Mouse (Mus musculus) gastrocnemius, postnatal 14 days (tissue): ENCODE results near the gene Grb7. TPM values are rescaled to one million over a fixed set of nuclear protein-coding genes. Genes with fewer than 3 reads are reported as not detected.

Experiments
- DNase-seq: peaks from one replicate; pipeline ENCODE4 v3.0.0; 2021; ENCODE audit warnings: mixed read lengths
- intact Hi-C: fragments of 180-260 bp; cut with DNase I; formaldehyde crosslinking; loops from one replicate; pipeline ENCODE4 v1.15.1; 2025; ENCODE audit warnings: low total_unique reads
- long read RNA-seq, 2 experiments: library from polyadenylated mRNA; stranded (forward); transcript quantifications; one replicate each; pipeline ENCODE4 v2.0.0; 2021
- total RNA-seq, 2 experiments: library from RNA; stranded (reverse); gene quantifications; 2 replicates each; pipeline ENCODE4 v1.2.3; 2021

The Grb7 gene
- total RNA-seq = not detected
- long read RNA-seq, experiment 1 = 0 reads
- long read RNA-seq, experiment 2 = 0 reads

DNA sequence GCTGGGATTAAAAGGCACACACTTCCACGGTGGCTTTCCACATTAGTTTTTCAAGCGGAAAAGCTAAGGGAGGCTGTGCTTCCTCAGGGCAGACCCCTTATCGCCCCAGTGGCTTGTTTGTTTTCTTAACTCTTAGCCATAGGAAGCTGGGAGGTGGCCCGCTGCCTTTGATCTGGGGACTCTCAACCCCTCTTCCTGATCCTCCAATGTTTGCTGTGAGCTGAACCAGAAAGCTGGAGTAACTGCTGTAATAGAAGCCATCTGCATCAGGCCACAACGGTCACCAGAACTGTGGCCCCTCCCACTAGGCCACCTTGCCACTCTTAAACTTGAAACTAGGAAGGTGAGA, at the start of gene Grb7:
Gene Grb7 (plus strand): TSS at position 182 of the 349 bp plus-strand sequence.
- DNase-seq = no peak
- intact Hi-C loops = no loop called here

DNA sequence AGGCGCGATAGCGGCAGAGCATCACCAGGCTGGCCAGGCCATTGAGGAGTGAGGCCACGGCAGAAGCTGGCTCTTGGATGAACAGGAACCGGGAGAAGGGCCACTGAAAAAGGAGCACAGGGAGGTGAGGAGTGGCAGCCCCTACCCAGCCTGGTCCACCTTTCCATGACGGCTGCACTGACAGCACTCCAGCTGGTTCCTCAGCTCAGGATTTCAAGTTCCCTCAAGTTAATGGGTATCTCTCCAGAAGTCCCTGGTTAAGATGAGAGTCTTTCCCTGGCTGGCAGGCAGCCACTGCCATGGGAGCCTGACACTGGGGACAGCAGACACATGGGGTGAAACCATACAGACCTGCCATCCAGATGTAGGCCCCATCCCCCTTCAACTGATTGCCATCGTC, 48.2 kb upstream of the Grb7 start:
- no peak for DNase-seq
- intact Hi-C loops = no loop called here

DNA sequence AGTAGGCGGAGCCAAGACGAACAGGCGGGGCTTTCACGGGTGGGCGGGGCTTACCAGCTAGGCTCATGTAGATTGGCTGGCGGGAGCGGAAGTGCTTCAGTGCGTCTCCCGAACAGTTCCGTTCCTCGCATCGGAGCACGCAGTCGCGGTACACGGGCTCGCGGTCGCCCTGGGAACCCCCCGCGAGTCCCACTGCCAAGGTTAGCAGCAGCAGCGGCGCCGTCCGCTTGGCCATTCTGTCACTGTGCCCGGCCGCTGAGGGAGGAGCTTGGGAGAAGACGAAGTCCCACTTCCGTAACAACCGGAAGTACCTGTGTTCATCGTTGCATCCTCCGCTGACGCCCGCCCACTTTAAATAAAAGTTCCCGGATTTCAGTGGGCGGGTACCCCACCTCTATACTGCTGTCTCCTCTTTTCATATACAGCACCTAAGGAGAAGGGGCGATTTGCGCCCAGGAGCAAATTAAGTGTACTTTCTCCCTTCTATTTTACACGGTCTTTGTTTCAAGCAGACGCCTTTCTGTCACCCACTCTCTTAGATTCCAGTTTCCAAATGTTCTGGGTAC, 46.0 kb upstream of the Grb7 start, which contains the start of gene Pgap3:
Gene Pgap3 (minus strand): TSS at position 330 of the 566 bp plus-strand sequence.
- intact Hi-C loops = no loop called here

DNA sequence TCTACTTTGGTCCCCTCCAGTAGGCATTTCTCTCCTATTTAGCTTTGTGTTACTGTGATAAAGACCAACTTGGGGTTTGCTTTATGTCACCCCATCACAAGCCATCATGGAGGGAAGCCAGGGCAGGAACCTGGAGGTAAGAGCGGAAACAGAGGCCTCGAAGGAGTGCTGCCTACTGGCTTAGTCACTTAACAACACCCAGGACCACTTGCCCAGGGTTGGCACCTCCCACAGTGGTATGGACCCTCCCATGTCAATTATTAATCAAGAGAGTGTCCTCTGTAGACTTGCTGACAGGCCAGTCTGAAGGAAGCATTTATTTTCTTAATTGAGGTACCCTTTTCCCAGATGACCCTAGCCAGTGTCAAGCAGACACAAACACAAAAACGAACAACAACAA, 45.4 kb upstream of the Grb7 start:
- intact Hi-C loops = no loop called here
- no peak for DNase-seq

More for the DNA sequence above, 46.0 kb upstream of the Grb7 start, which contains the start of gene Pgap3:
- peak; percentile 85 for DNase-seq

DNA sequence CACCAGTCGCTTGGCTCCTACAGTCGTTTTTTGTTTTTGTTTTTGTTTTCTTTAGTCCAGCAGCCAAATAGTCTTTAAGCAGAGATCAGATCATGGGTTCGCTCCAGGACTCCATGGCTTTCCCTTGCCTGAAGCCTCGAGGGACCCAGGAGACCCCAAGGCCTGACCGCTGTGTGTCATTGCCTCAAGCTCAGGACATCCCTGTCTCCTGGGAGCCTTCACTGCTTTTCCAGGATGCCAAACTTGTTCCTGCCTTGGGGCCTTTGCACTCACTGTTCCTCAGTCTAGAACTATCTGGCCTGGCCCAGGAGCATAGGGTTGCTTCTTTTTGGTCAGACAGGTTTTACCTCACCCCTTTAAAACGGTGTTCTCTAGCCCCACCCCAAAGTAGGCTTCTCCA, 39.6 kb upstream of the Grb7 start:
- no peak for DNase-seq
- intact Hi-C loops = no loop called here

DNA sequence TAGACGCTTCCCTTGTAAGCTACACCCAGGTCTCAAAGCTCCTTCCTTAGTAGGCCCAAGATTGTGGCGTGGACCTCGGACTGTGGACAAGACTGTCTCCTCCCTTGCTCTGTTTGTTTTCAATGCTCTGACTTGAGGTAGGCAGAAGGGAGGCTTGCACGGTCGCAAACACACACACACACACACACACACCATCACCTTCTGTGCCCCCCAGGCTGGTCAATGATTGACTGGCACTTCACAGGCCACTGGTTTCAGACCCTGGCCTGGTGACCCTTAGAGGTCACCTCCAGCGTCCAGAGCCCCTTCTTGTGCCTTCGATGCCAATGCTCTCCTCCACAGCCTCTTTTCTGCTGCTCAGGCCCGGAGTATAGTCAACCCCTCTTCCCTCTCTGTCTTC, 37.3 kb upstream of the Grb7 start:
- DNase-seq = no peak
- intact Hi-C loops = no loop called here

DNA sequence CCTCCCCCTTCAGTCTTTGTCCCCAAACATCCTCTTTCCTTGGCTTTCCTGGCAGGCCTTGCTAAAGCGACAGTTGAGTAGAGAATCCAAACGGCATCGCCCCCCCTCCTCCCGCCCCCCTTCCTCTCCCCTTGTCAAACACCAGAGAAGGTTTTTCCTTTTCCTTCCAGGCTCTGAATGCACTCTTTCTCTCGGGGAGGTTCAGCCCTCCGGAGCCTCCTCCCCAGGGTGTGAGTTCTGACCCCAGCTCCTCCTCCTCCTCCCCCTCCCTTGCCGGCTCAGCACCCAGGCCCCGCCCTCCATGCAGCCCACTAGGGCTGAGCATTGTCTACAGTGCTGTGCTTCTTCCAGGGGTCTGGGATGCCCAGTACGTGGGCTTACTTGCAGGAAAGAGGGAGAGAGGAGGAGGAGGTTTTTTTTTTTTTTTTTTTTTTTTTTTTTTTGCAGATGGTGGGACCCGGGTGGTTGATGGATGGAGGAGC, 36.8 kb upstream of the Grb7 start:
- intact Hi-C loops = no loop called here
- DNase-seq = no peak

DNA sequence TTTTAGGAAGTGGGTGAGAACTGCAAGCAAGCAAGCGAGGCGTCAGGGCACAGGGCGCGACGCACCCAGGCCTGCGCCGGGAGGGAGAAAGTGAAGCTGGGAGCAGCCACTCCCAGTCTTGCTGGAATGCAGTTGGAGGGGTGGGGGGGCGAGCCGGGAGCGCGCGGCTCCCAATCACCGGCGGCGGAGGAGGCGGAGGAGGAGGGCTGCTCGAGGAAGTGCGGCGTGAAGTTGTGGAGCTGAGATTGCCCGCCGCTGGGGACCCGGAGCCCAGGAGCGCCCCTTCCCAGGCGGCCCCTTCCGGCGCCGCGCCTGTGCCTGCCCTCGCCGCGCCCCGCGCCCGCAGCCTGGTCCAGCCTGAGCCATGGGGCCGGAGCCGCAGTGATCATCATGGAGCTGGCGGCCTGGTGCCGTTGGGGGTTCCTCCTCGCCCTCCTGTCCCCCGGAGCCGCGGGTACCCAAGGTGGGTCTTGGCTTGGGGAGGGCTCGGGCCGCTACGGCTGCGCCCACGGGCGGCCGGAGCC, 33.9 kb upstream of the Grb7 start, which contains the start of gene Erbb2:
Gene Erbb2 (plus strand): TSS at position 198 of the 524 bp plus-strand sequence.
- peak; percentile 78 for DNase-seq
- intact Hi-C loops = no loop called here

DNA sequence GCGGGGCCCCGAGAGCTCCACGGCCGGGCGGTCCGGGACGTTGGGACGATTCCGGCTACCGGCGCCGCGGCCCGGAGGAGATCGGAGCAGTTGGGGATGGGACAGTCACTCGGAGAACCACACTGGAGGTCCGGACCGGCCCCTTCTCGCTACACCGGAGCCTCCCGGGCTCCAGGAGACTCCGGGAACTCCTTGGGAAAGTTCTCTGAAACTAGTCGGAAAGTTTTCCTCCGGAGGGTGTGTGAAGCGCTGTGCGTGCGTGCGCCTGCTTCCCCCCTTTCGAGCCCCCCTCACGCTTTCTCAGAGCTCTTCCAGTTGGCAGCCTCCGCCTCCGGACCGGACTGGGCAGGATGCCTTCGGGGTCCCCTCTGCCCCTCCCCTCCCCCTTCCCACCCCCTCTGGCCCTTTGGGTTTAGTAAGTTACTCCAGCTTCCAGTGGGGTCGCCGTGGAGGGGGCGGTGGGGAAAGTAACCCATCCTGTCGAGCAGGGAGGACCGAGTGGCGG, 33.3 kb upstream of the Grb7 start:
- intact Hi-C loops = no loop called here
- no peak for DNase-seq

DNA sequence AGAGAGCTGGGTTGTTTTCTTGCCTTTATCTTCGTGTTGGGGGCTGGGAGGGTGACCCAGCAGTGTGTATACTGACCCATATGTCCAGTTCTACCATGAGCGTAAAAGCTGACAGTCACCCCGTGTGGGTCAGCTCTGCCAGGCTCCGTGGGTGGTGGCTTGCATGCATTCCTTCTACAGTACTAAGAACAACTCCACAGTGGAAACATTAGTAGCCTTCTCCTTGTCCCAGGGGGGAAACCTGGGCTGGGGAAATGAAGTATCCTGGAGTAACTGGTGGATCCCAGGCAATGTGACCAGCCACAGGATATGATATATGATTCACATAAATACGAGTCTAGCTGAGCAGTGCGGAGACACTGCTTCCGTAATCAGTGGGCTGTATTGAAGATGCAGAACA, 32.5 kb upstream of the Grb7 start:
- intact Hi-C loops = no loop called here

DNA sequence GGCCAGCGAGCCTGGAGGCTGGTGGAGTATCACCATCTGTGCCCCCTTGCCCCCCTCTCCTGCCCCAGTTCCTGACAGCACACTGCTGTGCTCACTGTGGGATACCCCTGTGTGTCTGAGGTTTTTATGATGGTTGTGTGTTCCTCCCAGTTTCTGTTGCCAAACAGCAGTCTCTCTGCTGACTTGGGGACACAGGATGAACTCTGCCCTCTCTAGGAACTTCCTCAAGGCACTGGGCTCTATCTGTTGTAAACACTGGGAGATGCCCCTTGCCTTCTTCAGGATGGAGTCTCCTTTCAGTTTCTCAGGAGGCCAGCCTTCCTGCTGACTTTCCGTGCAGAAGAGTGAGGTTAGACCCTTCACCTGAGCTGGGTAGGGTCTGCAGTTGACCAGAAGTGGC, 32.0 kb upstream of the Grb7 start:
- intact Hi-C loops = no loop called here

More for the DNA sequence above, 32.5 kb upstream of the Grb7 start:
- DNase-seq = no peak

DNA sequence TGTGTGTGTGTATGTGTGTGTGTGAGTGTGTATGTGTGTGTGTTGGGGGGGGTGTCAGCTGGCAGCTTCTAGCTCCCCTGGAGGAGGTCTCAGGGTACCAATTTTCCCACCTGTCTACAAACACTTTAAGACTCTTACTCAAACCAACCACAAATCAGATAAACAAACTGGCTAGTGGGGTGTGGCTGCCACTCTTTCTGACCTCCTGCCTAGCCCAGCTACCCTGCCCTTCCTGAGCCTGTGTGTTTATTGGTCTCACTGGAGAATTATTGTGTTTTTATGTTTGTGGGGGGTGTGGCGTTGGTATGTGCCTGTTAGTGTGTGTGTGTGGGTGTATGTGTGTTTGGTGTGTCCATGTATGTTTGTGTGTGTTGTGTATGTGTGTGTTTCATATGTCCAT, 29.1 kb upstream of the Grb7 start:
- no peak for DNase-seq
- intact Hi-C loops = no loop called here

More for the DNA sequence above, 32.0 kb upstream of the Grb7 start:
- DNase-seq = no peak

DNA sequence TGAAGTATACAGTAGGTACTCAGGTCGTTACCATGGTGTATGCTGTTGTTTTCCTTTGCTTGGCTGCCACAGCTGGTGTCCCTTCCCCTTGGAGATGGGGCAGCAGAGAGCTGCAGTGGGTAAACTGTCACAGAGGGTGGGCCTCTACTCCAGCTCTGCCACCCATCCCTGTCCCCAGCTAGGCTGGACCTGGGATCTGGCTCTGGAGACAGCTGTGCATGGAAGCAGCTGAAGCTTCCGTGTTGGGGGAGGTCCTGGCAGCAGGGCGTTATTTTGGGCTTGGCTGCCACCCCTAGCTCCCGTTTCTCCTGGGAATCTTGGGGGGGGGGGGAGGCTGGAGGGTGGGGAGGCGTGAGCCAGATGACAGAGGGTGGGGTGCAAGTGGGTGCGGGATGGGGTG, 27.9 kb upstream of the Grb7 start:
- no peak for DNase-seq
- intact Hi-C loops = no loop called here

DNA sequence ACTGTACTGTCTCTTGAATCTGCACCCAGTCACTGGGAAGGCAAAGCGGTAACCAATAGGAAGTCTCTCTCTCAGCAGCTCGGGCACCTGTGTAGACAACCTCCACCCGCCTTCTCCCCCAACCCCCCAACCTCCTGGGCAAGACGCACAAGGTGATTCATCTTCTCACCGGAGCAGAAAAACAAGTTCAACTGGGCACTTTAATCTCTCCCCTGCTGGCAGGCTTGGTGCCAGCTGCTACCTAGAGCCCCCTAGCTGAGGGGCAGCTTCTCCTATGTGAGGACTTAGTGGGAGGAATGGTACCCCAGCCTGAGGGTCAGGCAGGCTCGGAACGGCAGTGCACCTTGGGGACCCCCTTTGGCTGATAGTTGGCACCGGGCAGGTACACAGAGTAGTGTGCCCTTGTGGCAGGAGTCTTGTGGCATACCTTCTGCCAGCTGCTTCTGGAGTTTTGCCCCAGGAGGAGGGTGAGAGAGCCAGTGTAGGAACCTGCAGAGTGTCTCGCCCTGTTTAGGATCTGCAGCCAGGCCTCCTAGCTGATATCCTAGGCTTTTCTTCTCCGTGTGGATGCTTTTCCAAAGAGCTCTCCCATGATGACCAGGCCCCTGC, 27.2 kb upstream of the Grb7 start:
- intact Hi-C loops = no loop called here
- DNase-seq = no peak

DNA sequence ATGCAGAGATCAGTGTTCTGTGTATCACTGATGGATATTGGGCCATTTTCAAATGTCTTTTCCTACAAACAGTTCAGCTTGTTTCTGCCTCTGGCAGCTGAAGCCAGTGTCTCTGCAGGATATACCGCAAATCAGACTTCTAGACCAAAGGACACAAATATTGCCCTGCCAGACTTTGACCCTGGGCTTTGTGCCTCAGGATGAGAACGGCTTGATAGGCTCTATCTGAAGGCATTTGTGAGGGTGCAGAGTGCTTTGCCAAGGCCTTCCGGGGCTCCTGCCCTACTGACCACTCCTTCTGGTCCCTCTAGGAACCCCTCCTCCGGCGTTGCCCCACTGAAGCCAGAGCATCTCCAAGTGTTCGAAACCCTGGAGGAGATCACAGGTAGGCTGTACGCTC, 19.6 kb upstream of the Grb7 start:
- intact Hi-C loops = no loop called here
- no peak for DNase-seq

DNA sequence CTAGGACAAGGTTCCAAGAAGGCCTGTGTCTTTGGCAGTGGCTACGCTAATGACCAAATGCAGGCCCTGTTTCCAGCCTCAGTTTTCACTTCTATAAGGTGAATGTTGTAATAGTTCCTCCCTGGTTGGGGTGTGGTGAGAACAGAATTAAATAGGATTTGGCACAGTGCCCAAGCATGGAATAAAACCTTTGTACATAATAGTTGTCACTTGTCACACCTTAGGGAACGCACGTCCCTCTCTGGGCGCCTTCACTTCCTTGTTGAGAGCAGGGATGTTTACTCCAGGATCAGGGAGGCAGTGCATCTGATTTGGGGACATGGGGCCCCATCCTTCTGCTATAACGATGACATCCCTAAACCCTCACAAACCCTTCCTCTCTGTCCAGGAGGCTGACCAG, 17.8 kb upstream of the Grb7 start:
- intact Hi-C loops = no loop called here
- DNase-seq = no peak

DNA sequence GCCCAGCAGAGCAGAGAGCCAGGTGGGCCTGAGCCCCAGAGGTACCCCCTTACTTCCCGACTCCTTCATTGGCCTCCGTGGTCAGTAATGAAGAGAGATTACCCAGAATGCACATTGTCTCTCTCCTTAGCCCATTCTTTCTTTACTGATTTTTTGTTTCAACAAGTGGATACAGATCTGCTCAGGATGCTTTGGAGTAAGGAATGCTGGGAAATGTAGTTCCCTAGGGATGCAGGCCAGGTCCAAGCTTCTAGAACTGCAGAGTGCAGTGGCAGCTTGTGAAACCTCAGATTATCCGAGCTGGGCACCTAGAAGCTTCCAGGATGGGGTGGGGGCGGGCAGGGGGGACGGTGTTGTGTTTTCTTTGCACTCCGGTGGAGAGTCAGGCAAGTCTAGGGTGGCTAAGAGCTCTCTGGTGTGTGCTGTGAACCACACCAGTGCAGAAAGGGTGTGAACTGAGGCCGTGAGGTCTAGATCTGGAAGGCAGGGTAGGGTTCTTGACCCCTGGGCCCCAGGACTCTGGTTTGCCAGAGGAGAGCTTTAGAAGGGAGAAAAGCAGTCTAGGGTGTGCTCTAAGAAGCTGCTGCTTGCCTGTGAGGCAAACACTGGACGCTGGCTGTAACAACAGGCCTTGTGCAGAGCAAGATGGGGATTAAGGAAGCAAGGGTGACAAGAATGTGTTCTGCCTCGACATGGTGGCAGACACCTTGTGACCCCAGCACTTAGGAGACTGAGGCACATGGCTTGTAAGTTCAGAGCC, 14.3 kb upstream of the Grb7 start:
- intact Hi-C loops = no loop called here
- no peak for DNase-seq

DNA sequence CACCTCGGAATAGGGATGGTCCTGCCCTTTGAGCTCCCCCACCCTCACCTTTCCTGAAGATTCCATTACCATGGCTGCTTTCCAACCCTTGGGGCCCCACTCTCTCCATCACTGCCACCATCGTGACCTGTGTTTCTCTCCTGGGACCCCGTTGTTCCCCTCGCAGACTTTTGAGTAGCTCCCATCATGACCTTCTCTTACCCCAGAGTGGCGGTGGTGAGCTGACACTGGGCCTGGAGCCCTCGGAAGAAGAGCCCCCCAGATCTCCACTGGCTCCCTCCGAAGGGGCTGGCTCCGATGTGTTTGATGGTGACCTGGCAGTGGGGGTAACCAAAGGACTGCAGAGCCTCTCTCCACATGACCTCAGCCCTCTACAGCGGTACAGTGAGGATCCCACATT, 10.5 kb upstream of the Grb7 start:
- DNase-seq = no peak
- intact Hi-C loops = loop anchor here (5.0 kb wide), 1 partner anchor 93 kb away; no protein-coding TSS in a partner anchor

DNA sequence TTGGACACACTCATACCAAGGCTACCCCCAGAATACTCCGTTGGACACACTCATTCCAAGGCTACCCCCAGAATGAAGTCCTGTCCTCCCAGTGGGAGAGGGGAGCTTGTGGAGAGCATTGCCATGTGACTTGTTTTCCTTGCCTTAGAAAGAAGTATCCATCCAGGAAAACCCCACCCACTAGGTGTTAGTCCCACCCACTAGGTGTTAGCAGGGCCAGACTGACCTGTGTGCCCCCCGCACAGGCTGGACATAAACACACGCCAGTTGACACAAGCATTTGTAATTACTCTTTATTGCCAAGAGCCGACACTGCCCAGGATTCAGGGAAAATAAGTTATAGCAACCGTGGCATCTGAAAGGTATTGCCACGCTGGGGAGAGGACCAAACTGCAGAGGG, 8.8 kb upstream of the Grb7 start:
- intact Hi-C loops = loop anchor here (5.0 kb wide), 1 partner anchor 95 kb away; no protein-coding TSS in a partner anchor
- no peak for DNase-seq
